Mouse (Mus musculus) heart, embryonic 16.5 days (tissue): ENCODE data around the gene Usf2. TPM values are rescaled to one million over a fixed set of nuclear protein-coding genes. Genes with fewer than 3 reads are reported as not detected.

ENCODE experiments used
- ATAC-seq: fragments of 200-750 bp; cut with Nextera tagmentation; replicated peaks from 2 replicates; pipeline ENCODE4 v1.8.0; 2017; ENCODE audit warnings: moderate number of reproducible peaks; ENCODE audit not compliant: insufficient read depth, low FRiP score; ENCODE audit errors: extremely low read depth
- H3K27ac ChIP-seq: fragments of 300-500 bp; sonication (generic); 2 replicates; pipeline ENCODE4 v1.5.1; 2014; ENCODE audit warnings: mild to moderate bottlenecking, low read length, control low read depth, moderate library complexity
- H3K27me3 ChIP-seq: fragments of 300-500 bp; sonication (generic); 2 replicates; pipeline ENCODE4 v1.6.1; 2014; ENCODE audit warnings: low read length, mixed read lengths; ENCODE audit not compliant: control insufficient read depth, insufficient read depth
- H3K36me3 ChIP-seq: fragments of 300-500 bp; sonication (generic); 2 replicates; pipeline ENCODE4 v1.6.1; 2014; ENCODE audit not compliant: control insufficient read depth, insufficient read depth
- H3K4me1 ChIP-seq: fragments of 300-500 bp; sonication (generic); 2 replicates; pipeline ENCODE4 v1.6.1; 2014; ENCODE audit warnings: low read length, mixed read lengths; ENCODE audit not compliant: control insufficient read depth, insufficient read depth
- H3K4me2 ChIP-seq: fragments of 300-500 bp; sonication (generic); 2 replicates; pipeline ENCODE4 v1.6.1; 2014; ENCODE audit warnings: low read depth, mild to moderate bottlenecking, control low read depth, low read length
- H3K4me3 ChIP-seq: fragments of 300-500 bp; sonication (generic); 2 replicates; pipeline ENCODE4 v1.5.1; 2014; ENCODE audit warnings: mild to moderate bottlenecking, control low read depth, low read length
- H3K9ac ChIP-seq: fragments of 300-500 bp; sonication (generic); 2 replicates; pipeline ENCODE4 v1.6.1; 2014; ENCODE audit warnings: low read length, control low read depth
- H3K9me3 ChIP-seq: fragments of 300-500 bp; sonication (generic); replicated peaks from 2 replicates; pipeline ENCODE4 v1.6.1; 2016; ENCODE audit warnings: low read length; ENCODE audit not compliant: control insufficient read depth
- WGBS: fragments of 180-500 bp; shearing (Covaris S2); extraction: QIAGEN DNeasy Blood & Tissue Kit; methylation state at CpG from one replicate; pipeline ENCODE4 v1.1.7; 2014; 5-methylcytosine and 5-hydroxymethylcytosine counted together
- polyA plus RNA-seq: library from polyadenylated mRNA; unstranded; fragments of >200 nt; fragmentation: Nextera tagmentation; extraction: Ambion mirVana; gene quantifications from 2 replicates; pipeline ENCODE4 v1.2.1, GENCODE M21; 2015

Usf2 gene
- polyA plus RNA-seq, 1 experiment from 2014 or later, result 16.6 TPM

GRCm38 (mm10) chr7:30964366-30964765 is 7.8 kb upstream of the Usf2 start:
- no peaks in the 10 kb centered on the region for H3K36me3 ChIP-seq
- no peaks in the 10 kb centered on the region for H3K27me3 ChIP-seq
- H3K9ac ChIP-seq, result no peak overlapping the region
- H3K4me1 ChIP-seq, result peaks cover 10% of the 10 kb centered on the region
- 82% methylated on average over 7 of the region's 7 CpGs for WGBS
- no peaks in the 10 kb centered on the region for H3K9me3 ChIP-seq
- no peak overlapping the region for H3K4me3 ChIP-seq
- no peak overlapping the region for H3K27ac ChIP-seq
- ATAC-seq, result no peak
- H3K4me2 ChIP-seq, result no peak overlapping the region

GRCm38 (mm10) chr7:30962862-30963261 is 6.3 kb upstream of the Usf2 start:
- no peaks in the 10 kb centered on the region for H3K27me3 ChIP-seq
- WGBS, result 85% methylated on average over 5 of the region's 5 CpGs
- no peak overlapping the region for H3K4me3 ChIP-seq
- H3K36me3 ChIP-seq, result peaks cover 6% of the 10 kb centered on the region; the same call in 1 of the 2 replicates
- ATAC-seq, result no peak
- H3K9me3 ChIP-seq, result no peaks in the 10 kb centered on the region
- H3K4me1 ChIP-seq, result peaks cover 16% of the 10 kb centered on the region
- H3K4me2 ChIP-seq, result no peak overlapping the region
- H3K27ac ChIP-seq, result no peak overlapping the region
- H3K9ac ChIP-seq, result no peak overlapping the region

- no peak overlapping the region for H3K4me3 ChIP-seq
- H3K4me2 ChIP-seq, result no peak overlapping the region
- no peaks in the 10 kb centered on the region for H3K9me3 ChIP-seq
- no peaks in the 10 kb centered on the region for H3K27me3 ChIP-seq
- no peak overlapping the region for H3K27ac ChIP-seq
- H3K4me1 ChIP-seq, result peaks cover 24% of the 10 kb centered on the region
- 86% methylated on average over 6 of the region's 6 CpGs for WGBS
- no peak for ATAC-seq
- peaks cover 8% of the 10 kb centered on the region; the same call in 1 of the 2 replicates for H3K36me3 ChIP-seq
- H3K9ac ChIP-seq, result no peak overlapping the region
Measured at GRCm38 (mm10) chr7:30959786-30960349, 3.3 kb upstream of the Usf2 start.

GRCm38 (mm10) chr7:30958866-30959487 is 2.4 kb upstream of the Usf2 start:
- Histone ChIP-seq H3K9ac (no peak overlapping the region), H3K27me3 (no peaks in the 10 kb centered on the region), H3K9me3 (no peaks in the 10 kb centered on the region), H3K4me3 (no peak overlapping the region), H3K36me3 (peaks cover 16% of the 10 kb centered on the region), H3K4me2 (no peak overlapping the region), H3K4me1 (peaks cover 20% of the 10 kb centered on the region), H3K27ac (no peak overlapping the region)
- 93% methylated on average over 9 of the region's 9 CpGs for WGBS
- no peak for ATAC-seq

GRCm38 (mm10) chr7:30958109-30958865 is 1.7 kb upstream of the Usf2 start:
- Histone ChIP-seq H3K9me3 (no peaks in the 10 kb centered on the region), H3K4me1 (peaks cover 16% of the 10 kb centered on the region), H3K4me2 (peak overlapping the region; percentile 71), H3K4me3 (peak overlapping the region; percentile 78), H3K36me3 (peaks cover 23% of the 10 kb centered on the region), H3K9ac (peak overlapping the region; percentile 97), H3K27me3 (no peaks in the 10 kb centered on the region), H3K27ac (peak overlapping the region; percentile 99)
- WGBS, result 75% methylated on average over 28 of the region's 28 CpGs
- ATAC-seq, result no peak

GRCm38 (mm10) chr7:30957367-30957783 is 772 bp upstream of the Usf2 start:
- H3K4me2 ChIP-seq, result peak overlapping the region; percentile 71
- no peaks in the 10 kb centered on the region for H3K9me3 ChIP-seq
- peak overlapping the region; percentile 97 for H3K9ac ChIP-seq
- peak overlapping the region; percentile 78 for H3K4me3 ChIP-seq
- H3K27me3 ChIP-seq, result no peaks in the 10 kb centered on the region
- H3K27ac ChIP-seq, result peak overlapping the region; percentile 99
- ATAC-seq, result peak; percentile 52
- H3K36me3 ChIP-seq, result peaks cover 32% of the 10 kb centered on the region
- WGBS, result under 1% methylated on average over 43 of the region's 43 CpGs
- peaks cover 14% of the 10 kb centered on the region for H3K4me1 ChIP-seq

- Histone ChIP-seq H3K9me3 (no peaks in the 10 kb centered on the region), H3K27me3 (no peaks in the 10 kb centered on the region), H3K4me2 (peak overlapping the region; percentile 62), H3K9ac (peak overlapping the region; percentile 97), H3K4me3 (peak overlapping the region; percentile 78), H3K27ac (peak overlapping the region; percentile 99), H3K36me3 (peaks cover 39% of the 10 kb centered on the region), H3K4me1 (peaks cover 13% of the 10 kb centered on the region)
- whole genome bisulfite sequencing, result under 1% methylated on average over 40 of the region's 49 CpGs
- ATAC-seq, result peak; percentile 33
Measured at GRCm38 (mm10) chr7:30956357-30956751, 249 bp downstream of the Usf2 start.

- H3K4me3 ChIP-seq, result peak overlapping the region; percentile 78
- WGBS, result under 1% methylated on average over 64 of the region's 64 CpGs
- no peaks in the 10 kb centered on the region for H3K27me3 ChIP-seq
- H3K4me2 ChIP-seq, result peak overlapping the region; percentile 62
- H3K36me3 ChIP-seq, result peaks cover 39% of the 10 kb centered on the region
- peaks cover 13% of the 10 kb centered on the region for H3K4me1 ChIP-seq
- no peaks in the 10 kb centered on the region for H3K9me3 ChIP-seq
- ATAC-seq, result peak; percentile 71
- peak overlapping the region; percentile 99 for H3K27ac ChIP-seq
- H3K9ac ChIP-seq, result peak overlapping the region; percentile 97
Measured at GRCm38 (mm10) chr7:30955584-30956356, 833 bp downstream of the Usf2 start.
